Mouse (Mus musculus) heart, adult 2 months (tissue): Measurements from ENCODE around the gene Cdc37.

Experiments
- CTCF ChIP-seq: fragments of 200-600 bp; IDR thresholded peaks from 2 replicates; pipeline ENCODE4 v1.8.1; 2022; ENCODE audit warnings: antibody characterized with exemption, mild to moderate bottlenecking, moderate library complexity
- EP300 ChIP-seq: fragments of 200-500 bp; IDR thresholded peaks from 2 replicates; pipeline ENCODE4 v1.6.1; 2011; ENCODE audit warnings: low read depth, low read length, control low read depth; ENCODE audit not compliant: insufficient read depth
- POLR2A ChIP-seq: fragments of 200-500 bp; IDR thresholded peaks from 2 replicates; pipeline ENCODE4 v1.6.1; 2011; ENCODE audit warnings: mild to moderate bottlenecking, low read depth, low read length, control low read depth; ENCODE audit not compliant: insufficient read depth

- TF ChIP-seq CTCF (no peak), EP300 (no peak), POLR2A (no peak)
Measured at GRCm38 (mm10) chr9:21097793-21098192, 52.0 kb downstream of the Cdc37 start.
